Mouse (Mus musculus) embryonic fibroblast, embryonic 13.5 days (primary cell): ENCODE measurements around the gene Fam213b.

Experiments used
- CTCF ChIP-seq: IDR thresholded peaks from 2 replicates; pipeline ENCODE4 v1.5.1; 2011; ENCODE audit warnings: mild to moderate bottlenecking, control low read depth, low read length, moderate library complexity, borderline replicate concordance; ENCODE audit not compliant: insufficient read depth
- POLR2A ChIP-seq: IDR thresholded peaks from 2 replicates; pipeline ENCODE4 v1.6.1; 2011; ENCODE audit warnings: low read depth, mild to moderate bottlenecking, control low read depth, low read length, moderate library complexity

DNA sequence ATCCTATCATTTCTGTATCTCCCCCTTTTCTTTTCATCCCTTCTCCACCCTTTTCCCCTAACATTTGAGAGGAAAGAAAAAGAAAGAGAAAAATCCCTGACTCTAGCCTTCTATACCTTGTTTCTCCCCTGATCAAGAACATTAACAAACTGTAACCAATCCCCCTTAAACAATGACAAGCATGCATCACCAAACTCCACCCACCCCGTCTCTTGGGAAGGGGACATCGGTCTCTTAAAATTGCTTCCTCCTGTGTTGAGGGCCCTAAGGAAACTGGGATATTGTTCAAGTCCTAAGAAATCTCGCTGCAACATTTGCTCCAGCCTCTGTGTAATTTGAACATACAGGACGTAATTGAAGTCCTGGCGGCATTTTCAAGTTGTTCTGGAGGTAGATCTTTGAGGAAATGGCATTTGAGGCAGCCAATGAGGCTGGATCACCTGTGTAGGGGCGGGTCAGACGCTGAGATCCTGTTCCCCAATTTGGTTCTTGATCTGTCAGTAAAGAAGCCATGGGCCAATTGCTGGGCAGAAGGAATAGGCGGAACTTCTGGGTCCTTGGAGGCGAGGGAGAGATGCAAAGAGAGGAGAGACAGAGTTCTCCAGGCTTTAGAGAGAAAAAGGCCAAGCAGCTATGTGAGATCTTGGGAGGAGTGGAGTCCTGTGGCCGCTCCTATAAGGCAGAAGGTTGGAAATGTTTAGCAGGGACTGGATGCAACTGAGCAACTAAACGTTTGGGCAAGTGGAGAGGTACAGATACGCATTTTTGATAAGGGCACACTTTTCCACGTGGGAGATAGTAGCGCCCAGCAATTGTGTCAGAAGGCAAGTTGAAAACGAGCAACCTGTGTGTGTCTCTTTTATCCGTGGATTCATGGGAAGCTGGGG, 5.5 kb upstream of the Fam213b start:
- TF ChIP-seq POLR2A (no peak), CTCF (no peak)
